Mouse (Mus musculus): ENCODE results near the gene Pkd1.

Gene Pkd1

GRCm38 (mm10) chr17:24533099-24533992 is 16.3 kb upstream of the Pkd1 start:
- DNase-seq (ENCODE audit: low spot score in 2 of 2): peak; percentile 79 to 81

- no peak for DNase-seq (ENCODE audit: low spot score in 2 of 2)
Observed at GRCm38 (mm10) chr17:24534160-24534718, 15.4 kb upstream of the Pkd1 start, which contains the start of gene Rab26. Gene Rab26, minus strand, starts transcription at chr17:24534210.

GRCm38 (mm10) chr17:24535300-24535699 is 14.3 kb upstream of the Pkd1 start:
- no peak for DNase-seq (ENCODE audit: low spot score in 2 of 2)

GRCm38 (mm10) chr17:24537536-24537935 is 12.1 kb upstream of the Pkd1 start:
- no peak for DNase-seq (ENCODE audit: low spot score in 2 of 2)

GRCm38 (mm10) chr17:24538950-24539349 is 10.7 kb upstream of the Pkd1 start:
- no peak for DNase-seq (ENCODE audit: low spot score in 2 of 2)

- peak in 1 of 2 experiments; percentile 52 for DNase-seq (ENCODE audit: low spot score in 2 of 2)
Observed at GRCm38 (mm10) chr17:24540375-24540774, 9.3 kb upstream of the Pkd1 start.

GRCm38 (mm10) chr17:24544613-24545012 is 5.0 kb upstream of the Pkd1 start:
- DNase-seq (ENCODE audit: low spot score in 2 of 2): no peak

- DNase-seq (ENCODE audit: low spot score in 2 of 2): no peak
Observed at GRCm38 (mm10) chr17:24545247-24545646, 4.4 kb upstream of the Pkd1 start.

- no peak for DNase-seq (ENCODE audit: low spot score in 2 of 2)
Observed at GRCm38 (mm10) chr17:24546234-24546633, 3.4 kb upstream of the Pkd1 start.

GRCm38 (mm10) chr17:24548435-24548834 is 1.2 kb upstream of the Pkd1 start:
- peak; percentile 43 to 50 for DNase-seq (ENCODE audit: low spot score in 2 of 2)

GRCm38 (mm10) chr17:24548921-24549617 is 565 bp upstream of the Pkd1 start:
- peak; percentile 69 to 78 for DNase-seq (ENCODE audit: low spot score in 2 of 2)

- DNase-seq (ENCODE audit: low spot score in 2 of 2): peak; percentile 81 to 87
Observed at GRCm38 (mm10) chr17:24550416-24551049, 899 bp downstream of the Pkd1 start.

- DNase-seq (ENCODE audit: low spot score in 2 of 2): no peak
Observed at GRCm38 (mm10) chr17:24551050-24551444, 1.4 kb downstream of the Pkd1 start.

- peak; percentile 86 to 88 for DNase-seq (ENCODE audit: low spot score in 2 of 2)
Observed at GRCm38 (mm10) chr17:24557091-24557490, 7.5 kb downstream of the Pkd1 start.

GRCm38 (mm10) chr17:24558600-24559099 is 9.0 kb downstream of the Pkd1 start:
- peak; percentile 40 to 48 for DNase-seq (ENCODE audit: low spot score in 2 of 2)

- DNase-seq (ENCODE audit: low spot score in 2 of 2): peak; percentile 61 to 69
Observed at GRCm38 (mm10) chr17:24559146-24559545, 9.5 kb downstream of the Pkd1 start.

GRCm38 (mm10) chr17:24560301-24561028 is 10.8 kb downstream of the Pkd1 start:
- DNase-seq (ENCODE audit: low spot score in 2 of 2): no peak

- DNase-seq (ENCODE audit: low spot score in 2 of 2): no peak
Observed at GRCm38 (mm10) chr17:24561592-24561991, 12.0 kb downstream of the Pkd1 start.

- no peak for DNase-seq (ENCODE audit: low spot score in 2 of 2)
Observed at GRCm38 (mm10) chr17:24563638-24564037, 14.0 kb downstream of the Pkd1 start.

- no peak for DNase-seq (ENCODE audit: low spot score in 2 of 2)
Observed at GRCm38 (mm10) chr17:24564422-24564821, 14.8 kb downstream of the Pkd1 start.

- DNase-seq (ENCODE audit: low spot score in 2 of 2): no peak
Observed at GRCm38 (mm10) chr17:24565092-24565491, 15.5 kb downstream of the Pkd1 start.
